Mouse (Mus musculus) liver, adult 2 months (tissue): ENCODE measurements at regions not wholly inside any gene's neighbourhood (a gene's known extent, or its start where the extent isn't known, plus 50 kb on each side); places are given as distances from the start of the nearest gene placed in this dataset.

Experiments
- CTCF ChIP-seq: fragments of 200-500 bp; IDR thresholded peaks from 2 replicates; pipeline ENCODE4 v1.5.1; 2011; ENCODE audit warnings: low read depth, low read length, control low read depth
- POLR2A ChIP-seq: fragments of 200-500 bp; IDR thresholded peaks from 2 replicates; pipeline ENCODE4 v1.6.1; 2011; ENCODE audit warnings: low read length, control low read depth; ENCODE audit not compliant: insufficient read depth; ENCODE audit errors: extremely low read depth

GRCm38 (mm10) chr1:157039016-157039835 is 69.3 kb downstream of the Tex35 start:
- no peak for TF ChIP-seq CTCF
- no peak for TF ChIP-seq POLR2A
